Mouse (Mus musculus): ENCODE measurements around the gene Dennd5b.

DNA sequence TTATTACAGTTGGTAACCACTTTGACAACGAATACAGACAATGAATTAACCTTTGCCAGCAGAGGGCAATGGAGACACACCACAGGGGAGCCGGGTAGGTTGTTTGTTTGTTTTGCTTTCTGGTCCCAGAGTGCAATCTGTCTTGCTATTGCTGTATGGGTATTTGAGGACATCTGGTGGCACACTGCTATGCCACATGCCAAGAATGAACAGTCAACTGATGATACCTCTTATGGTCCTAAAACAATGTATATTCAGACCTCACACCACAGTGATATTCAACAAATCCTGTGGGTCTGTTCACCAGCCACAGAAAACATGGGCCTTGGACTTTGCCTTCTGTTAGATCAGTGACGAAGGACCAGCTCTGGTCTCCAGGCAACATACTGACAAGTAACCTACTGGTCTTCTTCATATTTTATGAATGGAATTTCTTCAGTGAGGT lies 43.5 kb downstream of the Dennd5b start:
- TF ChIP-seq EP300 (IDR thresholded peaks at IDR 0.05; ENCODE audit: low read depth): no peak
- peak; percentile 78 for TF ChIP-seq CTCF (IDR thresholded peaks at IDR 0.05; ENCODE audit: low read depth)

All from liver, postnatal 0 days (tissue).